Mouse (Mus musculus): ENCODE measurements around the gene Pde3b. TPM values are rescaled to one million over a fixed set of nuclear protein-coding genes. Genes with fewer than 3 reads are reported as not detected.

The Pde3b gene
- total and polyA plus RNA-seq, 2 experiments from 2014 or later, result 3.6 to 9.5 TPM

- TF ChIP-seq CTCF (IDR thresholded peaks at IDR 0.05), result no peak
- H3K27ac ChIP-seq (ENCODE audit: low read depth, low read length), result no peak overlapping the region
- WGBS, result 60% methylated on average over 3 of the region's 3 CpGs
- ATAC-seq (ENCODE audit: low FRiP score), result no peak
- H3K36me3 ChIP-seq (ENCODE audit: insufficient read depth, low read length), result no peaks in the 10 kb centered on the region
- no peak overlapping the region for H3K9ac ChIP-seq (replicated peaks; ENCODE audit: low read length, poor library complexity, severe bottlenecking)
- no peaks in the 10 kb centered on the region for H3K4me1 ChIP-seq (ENCODE audit: insufficient read depth, low read length)
- no peak for DNase-seq (ENCODE audit: low spot score)
- no peaks in the 10 kb centered on the region for H3K9me3 ChIP-seq (ENCODE audit: low read length)
- H3K27me3 ChIP-seq (ENCODE audit: insufficient read depth, low read length), result no peaks in the 10 kb centered on the region
- no peak overlapping the region for H3K4me2 ChIP-seq (ENCODE audit: low read depth, low read length, poor library complexity, severe bottlenecking)
- H3K4me3 ChIP-seq (ENCODE audit: low read depth, low read length), result no peak overlapping the region
Observed at GRCm38 (mm10) chr7:114452876-114453275, 37.8 kb downstream of the Pde3b start.

- H3K36me3 ChIP-seq (ENCODE audit: insufficient read depth, low read length), result no peaks in the 10 kb centered on the region
- no peaks in the 10 kb centered on the region for H3K4me1 ChIP-seq (ENCODE audit: insufficient read depth, low read length)
- H3K9ac ChIP-seq (replicated peaks; ENCODE audit: low read length, poor library complexity, severe bottlenecking), result no peak overlapping the region
- H3K9me3 ChIP-seq (ENCODE audit: low read length), result no peaks in the 10 kb centered on the region
- H3K4me3 ChIP-seq (ENCODE audit: low read depth, low read length), result no peak overlapping the region
- no peak overlapping the region for H3K27ac ChIP-seq (ENCODE audit: low read depth, low read length)
- no peak for TF ChIP-seq CTCF (IDR thresholded peaks at IDR 0.05)
- no peak overlapping the region for H3K4me2 ChIP-seq (ENCODE audit: low read depth, low read length, poor library complexity, severe bottlenecking)
- DNase-seq (ENCODE audit: low spot score), result no peak
- no peak for ATAC-seq (ENCODE audit: low FRiP score)
- no peaks in the 10 kb centered on the region for H3K27me3 ChIP-seq (ENCODE audit: insufficient read depth, low read length)
- 81% methylated on average over 5 of the region's 5 CpGs for WGBS
Observed at GRCm38 (mm10) chr7:114453300-114453990, 38.4 kb downstream of the Pde3b start.

- TF ChIP-seq CTCF (IDR thresholded peaks at IDR 0.05), result no peak
Observed at GRCm38 (mm10) chr7:114454858-114455257, 39.8 kb downstream of the Pde3b start.

GRCm38 (mm10) chr7:114456904-114457303 lies 41.8 kb downstream of the Pde3b start:
- H3K27me3 ChIP-seq (ENCODE audit: insufficient read depth, low read length), result no peaks in the 10 kb centered on the region
- 74% methylated on average over 4 of the region's 4 CpGs for WGBS
- H3K4me1 ChIP-seq (ENCODE audit: insufficient read depth, low read length), result no peaks in the 10 kb centered on the region
- H3K9me3 ChIP-seq (ENCODE audit: low read length), result no peaks in the 10 kb centered on the region
- peak; percentile 2 for DNase-seq (ENCODE audit: low spot score)
- no peak overlapping the region for H3K9ac ChIP-seq (replicated peaks; ENCODE audit: low read length, poor library complexity, severe bottlenecking)
- no peaks in the 10 kb centered on the region for H3K36me3 ChIP-seq (ENCODE audit: insufficient read depth, low read length)
- no peak overlapping the region for H3K4me2 ChIP-seq (ENCODE audit: low read depth, low read length, poor library complexity, severe bottlenecking)
- H3K4me3 ChIP-seq (ENCODE audit: low read depth, low read length), result no peak overlapping the region
- ATAC-seq (ENCODE audit: low FRiP score), result no peak
- H3K27ac ChIP-seq (ENCODE audit: low read depth, low read length), result no peak overlapping the region
- no peak for TF ChIP-seq CTCF (IDR thresholded peaks at IDR 0.05)

More at GRCm38 (mm10) chr7:114454858-114455257, 39.8 kb downstream of the Pde3b start:
- ATAC-seq (ENCODE audit: low FRiP score) (no peak), DNase-seq (ENCODE audit: low spot score) (no peak)
- no peaks in the 10 kb centered on the region for H3K9me3 ChIP-seq (ENCODE audit: low read length)
- 87% methylated on average over 1 of the region's 1 CpGs for WGBS
- H3K4me1 ChIP-seq (ENCODE audit: insufficient read depth, low read length), result no peaks in the 10 kb centered on the region
- no peaks in the 10 kb centered on the region for H3K36me3 ChIP-seq (ENCODE audit: insufficient read depth, low read length)
- no peak overlapping the region for H3K4me2 ChIP-seq (ENCODE audit: low read depth, low read length, poor library complexity, severe bottlenecking)
- no peak overlapping the region for H3K9ac ChIP-seq (replicated peaks; ENCODE audit: low read length, poor library complexity, severe bottlenecking)
- H3K4me3 ChIP-seq (ENCODE audit: low read depth, low read length), result no peak overlapping the region
- H3K27ac ChIP-seq (ENCODE audit: low read depth, low read length), result no peak overlapping the region
- H3K27me3 ChIP-seq (ENCODE audit: insufficient read depth, low read length), result no peaks in the 10 kb centered on the region

GRCm38 (mm10) chr7:114459909-114460308 lies 44.8 kb downstream of the Pde3b start:
- Histone ChIP-seq H3K4me2 (ENCODE audit: low read depth, low read length, poor library complexity, severe bottlenecking) (no peak overlapping the region), H3K27me3 (ENCODE audit: insufficient read depth, low read length) (no peaks in the 10 kb centered on the region), H3K36me3 (ENCODE audit: insufficient read depth, low read length) (no peaks in the 10 kb centered on the region), H3K9ac (replicated peaks; ENCODE audit: low read length, poor library complexity, severe bottlenecking) (no peak overlapping the region), H3K27ac (ENCODE audit: low read depth, low read length) (no peak overlapping the region), H3K9me3 (ENCODE audit: low read length) (no peaks in the 10 kb centered on the region), H3K4me1 (ENCODE audit: insufficient read depth, low read length) (no peaks in the 10 kb centered on the region), H3K4me3 (ENCODE audit: low read depth, low read length) (no peak overlapping the region)
- no peak for DNase-seq (ENCODE audit: low spot score)
- WGBS, result 53% methylated on average over 1 of the region's 1 CpGs
- ATAC-seq (ENCODE audit: low FRiP score), result no peak
- TF ChIP-seq CTCF (IDR thresholded peaks at IDR 0.05), result no peak

- no peak overlapping the region for H3K9ac ChIP-seq (replicated peaks; ENCODE audit: low read length, poor library complexity, severe bottlenecking)
- WGBS, result 74% methylated on average over 2 of the region's 2 CpGs
- no peaks in the 10 kb centered on the region for H3K4me1 ChIP-seq (ENCODE audit: insufficient read depth, low read length)
- H3K27me3 ChIP-seq (ENCODE audit: insufficient read depth, low read length), result no peaks in the 10 kb centered on the region
- no peaks in the 10 kb centered on the region for H3K9me3 ChIP-seq (ENCODE audit: low read length)
- ATAC-seq (ENCODE audit: low FRiP score) (no peak), DNase-seq (ENCODE audit: low spot score) (no peak)
- no peak overlapping the region for H3K4me3 ChIP-seq (ENCODE audit: low read depth, low read length)
- no peaks in the 10 kb centered on the region for H3K36me3 ChIP-seq (ENCODE audit: insufficient read depth, low read length)
- no peak for TF ChIP-seq CTCF (IDR thresholded peaks at IDR 0.05)
- H3K4me2 ChIP-seq (ENCODE audit: low read depth, low read length, poor library complexity, severe bottlenecking), result no peak overlapping the region
- H3K27ac ChIP-seq (ENCODE audit: low read depth, low read length), result no peak overlapping the region
Observed at GRCm38 (mm10) chr7:114461727-114462126, 46.6 kb downstream of the Pde3b start.

Measured in midbrain, postnatal 0 days (tissue).